In the genomic region with DNA sequence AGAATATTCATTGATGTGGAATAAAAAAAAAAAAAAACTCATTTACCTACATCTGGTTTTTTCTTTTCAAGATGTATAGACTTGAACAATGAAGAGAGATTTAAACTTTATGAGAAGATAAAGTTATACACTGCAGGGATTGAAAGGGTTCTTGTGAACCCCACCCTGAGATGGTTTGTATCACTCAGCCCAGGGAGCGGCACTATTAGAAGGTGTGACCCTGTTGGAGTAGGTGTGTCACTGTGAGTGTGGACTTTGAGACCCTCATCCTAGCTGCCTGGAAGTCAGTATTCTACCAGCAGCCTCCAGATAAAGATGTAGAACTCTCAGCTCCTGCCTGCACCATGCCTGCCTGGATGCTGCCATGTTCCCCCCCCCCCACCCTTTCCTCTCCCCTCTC, we compare ENCODE assay signal across 32 mouse cellular contexts.
"Had no signal": no experiment of that assay in that cellular context is flagged by ENCODE, and none has a peak within 500 bp of the region (broad histone marks: within the 10 kb centered on the region; RNA-seq: fewer than 3 reads in every experiment).

No protein-coding gene starts in this region.

- H3K4me1 ChIP-seq: heart, embryonic 12.5 days; heart, embryonic 13.5 days; heart, embryonic 15.5 days; hindbrain, embryonic 10.5 days; hindbrain, embryonic 12.5 days had no signal

- H3K4me2 ChIP-seq: heart, embryonic 11.5 days; heart, embryonic 12.5 days; heart, embryonic 13.5 days; heart, embryonic 15.5 days; hindbrain, embryonic 12.5 days; hindbrain, embryonic 13.5 days; hindbrain, embryonic 14.5 days; hindbrain, embryonic 15.5 days; kidney, embryonic 15.5 days had no signal

- H3K9ac ChIP-seq: heart, embryonic 12.5 days; heart, embryonic 13.5 days; heart, embryonic 15.5 days; hindbrain, embryonic 12.5 days; hindbrain, embryonic 13.5 days; hindbrain, embryonic 14.5 days; hindbrain, embryonic 15.5 days; kidney, embryonic 15.5 days had no signal

- ATAC-seq: hindbrain, embryonic 16.5 days; hindbrain, postnatal 0 days; inflammation-experienced regulatory T-cells, adult 6 months had no signal

- H3K27me3 ChIP-seq: heart, embryonic 12.5 days; heart, embryonic 13.5 days; heart, embryonic 15.5 days; hindbrain, embryonic 12.5 days; hindbrain, embryonic 13.5 days; hindbrain, embryonic 15.5 days; kidney, embryonic 15.5 days had no signal

- H3K9me3 ChIP-seq: heart, embryonic 10.5 days; heart, embryonic 12.5 days; heart, embryonic 13.5 days; heart, embryonic 15.5 days; hindbrain, embryonic 10.5 days; hindbrain, embryonic 12.5 days; hindbrain, embryonic 13.5 days; hindbrain, embryonic 15.5 days; kidney, embryonic 15.5 days had no signal

- H3K36me3 ChIP-seq: heart, embryonic 10.5 days; heart, embryonic 12.5 days; heart, embryonic 13.5 days; heart, embryonic 15.5 days; hindbrain, embryonic 10.5 days; hindbrain, embryonic 12.5 days; hindbrain, embryonic 13.5 days; hindbrain, embryonic 15.5 days; kidney, embryonic 15.5 days had no signal

- H3K27ac ChIP-seq: heart, embryonic 10.5 days; heart, embryonic 13.5 days; heart, embryonic 15.5 days; hindbrain, embryonic 10.5 days; hindbrain, embryonic 12.5 days; hindbrain, embryonic 13.5 days; hindbrain, embryonic 14.5 days; hindbrain, embryonic 15.5 days; hindbrain, postnatal 0 days; kidney, embryonic 15.5 days; kidney, postnatal 0 days; layer of hippocampus, adult 2 months had no signal

- H3K4me3 ChIP-seq: heart, embryonic 10.5 days; heart, embryonic 12.5 days; heart, embryonic 13.5 days; heart, embryonic 15.5 days; hindbrain, embryonic 10.5 days; hindbrain, embryonic 12.5 days; hindbrain, embryonic 13.5 days; hindbrain, embryonic 15.5 days; kidney, embryonic 15.5 days; layer of hippocampus, adult 2 months had no signal

- DNase-seq: heart, postnatal 10 days; heart, postnatal 14 days; heart, postnatal 36 days; heart, postnatal 4 days; kidney, adult 11 months; kidney, adult 18-20 months; kidney, adult 2 months; kidney, adult 8-10 months; kidney, adult 9 months; kidney, postnatal 10 days; kidney, postnatal 14 days; kidney, postnatal 25 days; kidney, postnatal 36 days; kidney, postnatal 4 days; layer of hippocampus, adult 9-11 months; layer of hippocampus, postnatal 36 days had no signal
